Mouse (Mus musculus): ENCODE measurements around the gene Pigv. TPM values are rescaled to one million over a fixed set of nuclear protein-coding genes. Genes with fewer than 3 reads are reported as not detected.

The Pigv gene
- polyA plus RNA-seq, 1 experiment from 2014 or later = 10.8 TPM

GRCm38 (mm10) chr4:133666199-133666598 lies 6.2 kb downstream of the Pigv start:
- H3K4me3 ChIP-seq (replicated peaks; ENCODE audit: low read depth, low read length) = no peak overlapping the region
- H3K9ac ChIP-seq (replicated peaks; ENCODE audit: low read length) = no peak overlapping the region
- H3K27ac ChIP-seq (replicated peaks; ENCODE audit: low read depth, low read length) = no peak overlapping the region
- no peak overlapping the region for H3K4me2 ChIP-seq (ENCODE audit: low read length)
- no peaks in the 10 kb centered on the region for H3K9me3 ChIP-seq (ENCODE audit: control insufficient read depth, low read length)
- 95% methylated on average over 6 of the region's 6 CpGs for WGBS
- H3K36me3 ChIP-seq (ENCODE audit: control insufficient read depth, insufficient read depth, low read length) = peaks cover 15% of the 10 kb centered on the region; the same call in 1 of the 2 replicates
- H3K27me3 ChIP-seq (ENCODE audit: control insufficient read depth, insufficient read depth, low read length) = no peaks in the 10 kb centered on the region
- DNase-seq (no peak), ATAC-seq (ENCODE audit: low FRiP score, low TSS enrichment) (no peak)
- H3K4me1 ChIP-seq (ENCODE audit: control insufficient read depth, insufficient read depth, low read length) = no peaks in the 10 kb centered on the region

- H3K36me3 ChIP-seq (ENCODE audit: control insufficient read depth, insufficient read depth, low read length) = peaks cover 15% of the 10 kb centered on the region; the same call in 1 of the 2 replicates
- no peaks in the 10 kb centered on the region for H3K9me3 ChIP-seq (ENCODE audit: control insufficient read depth, low read length)
- ATAC-seq (ENCODE audit: low FRiP score, low TSS enrichment) (no peak), DNase-seq (peak; percentile 43)
- no peaks in the 10 kb centered on the region for H3K27me3 ChIP-seq (ENCODE audit: control insufficient read depth, insufficient read depth, low read length)
- no peak overlapping the region for H3K4me3 ChIP-seq (replicated peaks; ENCODE audit: low read depth, low read length)
- no peak overlapping the region for H3K9ac ChIP-seq (replicated peaks; ENCODE audit: low read length)
- 38% methylated on average over 11 of the region's 11 CpGs for WGBS
- peaks cover 7% of the 10 kb centered on the region; the same call in 1 of the 2 replicates for H3K4me1 ChIP-seq (ENCODE audit: control insufficient read depth, insufficient read depth, low read length)
- H3K4me2 ChIP-seq (ENCODE audit: low read length) = no peak overlapping the region
- peak overlapping the region; percentile 49 for H3K27ac ChIP-seq (replicated peaks; ENCODE audit: low read depth, low read length)
Observed at GRCm38 (mm10) chr4:133665118-133665517, 7.3 kb downstream of the Pigv start.

- DNase-seq (no peak), ATAC-seq (ENCODE audit: low FRiP score, low TSS enrichment) (no peak)
- Histone ChIP-seq H3K27me3 (ENCODE audit: control insufficient read depth, insufficient read depth, low read length) (no peaks in the 10 kb centered on the region), H3K27ac (replicated peaks; ENCODE audit: low read depth, low read length) (no peak overlapping the region), H3K4me3 (replicated peaks; ENCODE audit: low read depth, low read length) (no peak overlapping the region), H3K4me1 (ENCODE audit: control insufficient read depth, insufficient read depth, low read length) (peaks cover 9% of the 10 kb centered on the region; the same call in 1 of the 2 replicates), H3K36me3 (ENCODE audit: control insufficient read depth, insufficient read depth, low read length) (peaks cover 12% of the 10 kb centered on the region; the same call in 1 of the 2 replicates), H3K4me2 (ENCODE audit: low read length) (no peak overlapping the region), H3K9me3 (ENCODE audit: control insufficient read depth, low read length) (no peaks in the 10 kb centered on the region), H3K9ac (replicated peaks; ENCODE audit: low read length) (no peak overlapping the region)
- WGBS = 80% methylated on average over 8 of the region's 8 CpGs
Observed at GRCm38 (mm10) chr4:133662945-133663344, 9.5 kb downstream of the Pigv start.

- Histone ChIP-seq H3K9me3 (ENCODE audit: control insufficient read depth, low read length) (no peaks in the 10 kb centered on the region), H3K27me3 (ENCODE audit: control insufficient read depth, insufficient read depth, low read length) (no peaks in the 10 kb centered on the region), H3K9ac (replicated peaks; ENCODE audit: low read length) (no peak overlapping the region), H3K4me2 (ENCODE audit: low read length) (no peak overlapping the region), H3K27ac (replicated peaks; ENCODE audit: low read depth, low read length) (no peak overlapping the region), H3K4me1 (ENCODE audit: control insufficient read depth, insufficient read depth, low read length) (peaks cover 9% of the 10 kb centered on the region; the same call in 1 of the 2 replicates), H3K4me3 (replicated peaks; ENCODE audit: low read depth, low read length) (no peak overlapping the region), H3K36me3 (ENCODE audit: control insufficient read depth, insufficient read depth, low read length) (peaks cover 11% of the 10 kb centered on the region; the same call in 1 of the 2 replicates)
- DNase-seq (no peak), ATAC-seq (ENCODE audit: low FRiP score, low TSS enrichment) (no peak)
- 89% methylated on average over 8 of the region's 8 CpGs for WGBS
Observed at GRCm38 (mm10) chr4:133662421-133662820, 10.0 kb downstream of the Pigv start.

- peaks cover 11% of the 10 kb centered on the region; the same call in 1 of the 2 replicates for H3K36me3 ChIP-seq (ENCODE audit: control insufficient read depth, insufficient read depth, low read length)
- H3K27me3 ChIP-seq (ENCODE audit: control insufficient read depth, insufficient read depth, low read length) = no peaks in the 10 kb centered on the region
- 18% methylated on average over 10 of the region's 10 CpGs for WGBS
- DNase-seq (peak; percentile 79), ATAC-seq (ENCODE audit: low FRiP score, low TSS enrichment) (peak; percentile 77)
- H3K9ac ChIP-seq (replicated peaks; ENCODE audit: low read length) = peak overlapping the region; percentile 31; the same call in 1 of the 2 replicates
- peak overlapping the region; percentile 80 for H3K27ac ChIP-seq (replicated peaks; ENCODE audit: low read depth, low read length)
- H3K4me3 ChIP-seq (replicated peaks; ENCODE audit: low read depth, low read length) = no peak overlapping the region
- peak overlapping the region; percentile 35 for H3K4me2 ChIP-seq (ENCODE audit: low read length)
- no peaks in the 10 kb centered on the region for H3K9me3 ChIP-seq (ENCODE audit: control insufficient read depth, low read length)
- H3K4me1 ChIP-seq (ENCODE audit: control insufficient read depth, insufficient read depth, low read length) = peaks cover 9% of the 10 kb centered on the region; the same call in 1 of the 2 replicates
Observed at GRCm38 (mm10) chr4:133660193-133661155, 12.0 kb downstream of the Pigv start.

- ATAC-seq (ENCODE audit: low FRiP score, low TSS enrichment) = no peak
- no peak for DNase-seq
- Histone ChIP-seq H3K4me2 (ENCODE audit: low read length) (peak overlapping the region; percentile 35), H3K27me3 (ENCODE audit: control insufficient read depth, insufficient read depth, low read length) (no peaks in the 10 kb centered on the region), H3K36me3 (ENCODE audit: control insufficient read depth, insufficient read depth, low read length) (peaks cover 9% of the 10 kb centered on the region; the same call in 1 of the 2 replicates), H3K4me3 (replicated peaks; ENCODE audit: low read depth, low read length) (no peak overlapping the region), H3K9ac (replicated peaks; ENCODE audit: low read length) (peak overlapping the region; percentile 31; the same call in 1 of the 2 replicates), H3K9me3 (ENCODE audit: control insufficient read depth, low read length) (no peaks in the 10 kb centered on the region), H3K27ac (replicated peaks; ENCODE audit: low read depth, low read length) (peak overlapping the region; percentile 80), H3K4me1 (ENCODE audit: control insufficient read depth, insufficient read depth, low read length) (peaks cover 9% of the 10 kb centered on the region; the same call in 1 of the 2 replicates)
- 17% methylated on average over 15 of the region's 15 CpGs for WGBS
Observed at GRCm38 (mm10) chr4:133659497-133660192, 12.8 kb downstream of the Pigv start.

- Histone ChIP-seq H3K4me1 (ENCODE audit: control insufficient read depth, insufficient read depth, low read length) (peaks cover 9% of the 10 kb centered on the region; the same call in 1 of the 2 replicates), H3K27ac (replicated peaks; ENCODE audit: low read depth, low read length) (no peak overlapping the region), H3K4me3 (replicated peaks; ENCODE audit: low read depth, low read length) (no peak overlapping the region), H3K9me3 (ENCODE audit: control insufficient read depth, low read length) (no peaks in the 10 kb centered on the region), H3K36me3 (ENCODE audit: control insufficient read depth, insufficient read depth, low read length) (peaks cover 6% of the 10 kb centered on the region; the same call in 1 of the 2 replicates), H3K27me3 (ENCODE audit: control insufficient read depth, insufficient read depth, low read length) (no peaks in the 10 kb centered on the region), H3K4me2 (ENCODE audit: low read length) (no peak overlapping the region), H3K9ac (replicated peaks; ENCODE audit: low read length) (no peak overlapping the region)
- no peak for ATAC-seq (ENCODE audit: low FRiP score, low TSS enrichment)
- DNase-seq = no peak
- 37% methylated on average over 2 of the region's 2 CpGs for WGBS
Observed at GRCm38 (mm10) chr4:133658729-133659128, 13.7 kb downstream of the Pigv start.

- WGBS = 48% methylated on average over 5 of the region's 5 CpGs
- DNase-seq = no peak
Observed at GRCm38 (mm10) chr4:133657829-133658458, 14.5 kb downstream of the Pigv start.

More at GRCm38 (mm10) chr4:133657829-133658458, 14.5 kb downstream of the Pigv start:
- Histone ChIP-seq H3K4me1 (ENCODE audit: control insufficient read depth, insufficient read depth, low read length) (peaks cover 9% of the 10 kb centered on the region; the same call in 1 of the 2 replicates), H3K9me3 (ENCODE audit: control insufficient read depth, low read length) (no peaks in the 10 kb centered on the region), H3K27ac (replicated peaks; ENCODE audit: low read depth, low read length) (no peak overlapping the region), H3K27me3 (ENCODE audit: control insufficient read depth, insufficient read depth, low read length) (no peaks in the 10 kb centered on the region), H3K9ac (replicated peaks; ENCODE audit: low read length) (no peak overlapping the region), H3K4me2 (ENCODE audit: low read length) (no peak overlapping the region), H3K4me3 (replicated peaks; ENCODE audit: low read depth, low read length) (no peak overlapping the region), H3K36me3 (ENCODE audit: control insufficient read depth, insufficient read depth, low read length) (peaks cover 6% of the 10 kb centered on the region; the same call in 1 of the 2 replicates)
- no peak for ATAC-seq (ENCODE audit: low FRiP score, low TSS enrichment)

Data from midbrain, embryonic 14.5 days (tissue).